Mouse (Mus musculus): ENCODE measurements at regions not wholly inside any gene's neighbourhood (a gene's known extent, or its start where the extent isn't known, plus 50 kb on each side); places are given as distances from the start of the nearest gene placed in this dataset.
"Not testable (repeated sequence)": the region's sequence is repeated elsewhere in the genome, so short reads cannot be mapped to it uniquely, and the experiment has no call there.

DNA sequence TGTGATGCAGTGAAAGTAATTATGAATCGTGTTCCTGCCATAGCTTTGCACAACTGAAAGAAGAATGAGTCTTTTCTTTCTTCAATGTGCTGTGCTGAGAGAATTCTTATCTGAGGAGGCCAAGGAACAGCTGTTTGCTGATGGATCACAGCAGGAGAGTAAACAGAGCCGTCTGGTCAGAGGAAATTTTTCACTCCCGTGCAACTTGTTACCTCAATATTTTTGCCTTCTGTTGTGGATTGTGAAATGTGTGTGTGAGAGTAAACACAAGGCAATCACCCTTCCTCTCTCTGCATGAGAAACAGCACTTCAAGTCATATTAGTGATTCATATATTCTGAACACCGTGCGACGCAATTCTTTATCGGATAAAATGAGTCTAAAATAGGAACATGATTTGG lies 171.9 kb downstream of the Epm2a start:
- Histone ChIP-seq H3K9me3 (ENCODE audit: control insufficient read depth, low read length) (no peaks in the 10 kb centered on the region), H3K36me3 (ENCODE audit: control insufficient read depth, insufficient read depth, low read length) (no peaks in the 10 kb centered on the region), H3K27me3 (ENCODE audit: control insufficient read depth, insufficient read depth, low read length) (no peaks in the 10 kb centered on the region), H3K4me1 (ENCODE audit: control insufficient read depth, insufficient read depth, low read length) (no peaks in the 10 kb centered on the region), H3K4me3 (ENCODE audit: low read depth, low read length) (no peak overlapping the region), H3K9ac (ENCODE audit: low read length) (no peak overlapping the region), H3K27ac (replicated peaks; ENCODE audit: low read depth, low read length) (no peak overlapping the region), H3K4me2 (ENCODE audit: low read depth, severe bottlenecking) (no peak overlapping the region)
- ATAC-seq (ENCODE audit: insufficient number of reproducible peaks, low FRiP score, low TSS enrichment, low read depth) (no peak), DNase-seq (ENCODE audit: low spot score) (no peak)
- 78% methylated on average over 7 of the region's 7 CpGs for WGBS

DNA sequence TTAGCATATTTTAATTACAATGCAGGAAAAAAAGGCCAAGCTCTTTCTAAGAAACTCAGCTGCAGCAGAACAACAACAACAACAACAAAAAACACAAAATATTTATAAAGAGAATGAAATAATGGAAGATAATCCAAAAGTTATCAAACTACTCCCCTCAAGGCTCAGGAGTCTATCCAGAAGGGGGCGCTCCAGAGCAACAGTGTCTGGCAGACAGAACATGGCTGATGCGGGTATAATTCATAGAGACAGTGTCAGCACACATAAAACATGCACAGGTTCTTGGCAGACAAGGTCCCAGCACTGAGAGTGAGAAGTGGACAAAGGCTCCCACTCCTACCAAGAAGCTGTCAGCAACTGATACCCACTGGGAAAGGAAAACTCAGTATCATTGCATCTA lies 173.9 kb downstream of the Epm2a start:
- Histone ChIP-seq H3K4me2 (ENCODE audit: low read depth, severe bottlenecking) (no peak overlapping the region), H3K9me3 (ENCODE audit: control insufficient read depth, low read length) (no peaks in the 10 kb centered on the region), H3K4me1 (ENCODE audit: control insufficient read depth, insufficient read depth, low read length) (no peaks in the 10 kb centered on the region), H3K4me3 (ENCODE audit: low read depth, low read length) (no peak overlapping the region), H3K27me3 (ENCODE audit: control insufficient read depth, insufficient read depth, low read length) (no peaks in the 10 kb centered on the region), H3K27ac (replicated peaks; ENCODE audit: low read depth, low read length) (no peak overlapping the region), H3K36me3 (ENCODE audit: control insufficient read depth, insufficient read depth, low read length) (no peaks in the 10 kb centered on the region), H3K9ac (ENCODE audit: low read length) (no peak overlapping the region)
- no peak for ATAC-seq (ENCODE audit: insufficient number of reproducible peaks, low FRiP score, low TSS enrichment, low read depth)
- WGBS, result 50% methylated on average over 2 of the region's 2 CpGs
- no peak for DNase-seq (ENCODE audit: low spot score)

- no peaks in the 10 kb centered on the region for H3K27me3 ChIP-seq (ENCODE audit: control insufficient read depth, insufficient read depth, low read length)
- no peaks in the 10 kb centered on the region for H3K9me3 ChIP-seq (ENCODE audit: control insufficient read depth, low read length)
- H3K4me3 ChIP-seq (ENCODE audit: low read depth, low read length), result no peak overlapping the region
- no peak overlapping the region for H3K27ac ChIP-seq (replicated peaks; ENCODE audit: low read depth, low read length)
- ATAC-seq (ENCODE audit: insufficient number of reproducible peaks, low FRiP score, low TSS enrichment, low read depth), result no peak
- no peak overlapping the region for H3K9ac ChIP-seq (ENCODE audit: low read length)
- 91% methylated on average over 1 of the region's 1 CpGs for WGBS
- no peak for DNase-seq (ENCODE audit: low spot score)
- no peaks in the 10 kb centered on the region for H3K4me1 ChIP-seq (ENCODE audit: control insufficient read depth, insufficient read depth, low read length)
- H3K36me3 ChIP-seq (ENCODE audit: control insufficient read depth, insufficient read depth, low read length), result no peaks in the 10 kb centered on the region
- H3K4me2 ChIP-seq (ENCODE audit: low read depth, severe bottlenecking), result no peak overlapping the region
Observed at GRCm38 (mm10) chr10:11531343-11531742, 188.1 kb downstream of the Epm2a start.

- not testable (repeated sequence) for H3K9ac ChIP-seq (ENCODE audit: low read length); H3K27me3 ChIP-seq (ENCODE audit: control insufficient read depth, insufficient read depth, low read length); DNase-seq (ENCODE audit: low spot score); ATAC-seq (ENCODE audit: insufficient number of reproducible peaks, low FRiP score, low TSS enrichment, low read depth); H3K4me3 ChIP-seq (ENCODE audit: low read depth, low read length); H3K9me3 ChIP-seq (ENCODE audit: control insufficient read depth, low read length); H3K4me2 ChIP-seq (ENCODE audit: low read depth, severe bottlenecking); H3K4me1 ChIP-seq (ENCODE audit: control insufficient read depth, insufficient read depth, low read length); H3K36me3 ChIP-seq (ENCODE audit: control insufficient read depth, insufficient read depth, low read length); H3K27ac ChIP-seq (replicated peaks; ENCODE audit: low read depth, low read length)
- 89% methylated on average over 15 of the region's 15 CpGs for WGBS
Observed at GRCm38 (mm10) chr10:11555376-11555775, 212.2 kb downstream of the Epm2a start.

GRCm38 (mm10) chr10:11570523-11571055 lies 227.4 kb downstream of the Epm2a start:
- Histone ChIP-seq H3K4me1 (ENCODE audit: control insufficient read depth, insufficient read depth, low read length) (no peaks in the 10 kb centered on the region), H3K27me3 (ENCODE audit: control insufficient read depth, insufficient read depth, low read length) (no peaks in the 10 kb centered on the region), H3K4me2 (ENCODE audit: low read depth, severe bottlenecking) (no peak overlapping the region), H3K9me3 (ENCODE audit: control insufficient read depth, low read length) (no peaks in the 10 kb centered on the region), H3K9ac (ENCODE audit: low read length) (no peak overlapping the region), H3K27ac (replicated peaks; ENCODE audit: low read depth, low read length) (no peak overlapping the region), H3K36me3 (ENCODE audit: control insufficient read depth, insufficient read depth, low read length) (no peaks in the 10 kb centered on the region), H3K4me3 (ENCODE audit: low read depth, low read length) (no peak overlapping the region)
- WGBS, result 86% methylated on average over 4 of the region's 4 CpGs
- ATAC-seq (ENCODE audit: insufficient number of reproducible peaks, low FRiP score, low TSS enrichment, low read depth), result no peak
- no peak for DNase-seq (ENCODE audit: low spot score)

- H3K27me3 ChIP-seq (ENCODE audit: control insufficient read depth, insufficient read depth, low read length), result no peaks in the 10 kb centered on the region
- H3K36me3 ChIP-seq (ENCODE audit: control insufficient read depth, insufficient read depth, low read length), result no peaks in the 10 kb centered on the region
- H3K9me3 ChIP-seq (ENCODE audit: control insufficient read depth, low read length), result no peaks in the 10 kb centered on the region
- ATAC-seq (ENCODE audit: insufficient number of reproducible peaks, low FRiP score, low TSS enrichment, low read depth) (no peak), DNase-seq (ENCODE audit: low spot score) (no peak)
- WGBS, result 95% methylated on average over 1 of the region's 1 CpGs
- no peak overlapping the region for H3K4me2 ChIP-seq (ENCODE audit: low read depth, severe bottlenecking)
- no peak overlapping the region for H3K9ac ChIP-seq (ENCODE audit: low read length)
- H3K4me3 ChIP-seq (ENCODE audit: low read depth, low read length), result no peak overlapping the region
- no peak overlapping the region for H3K27ac ChIP-seq (replicated peaks; ENCODE audit: low read depth, low read length)
- no peaks in the 10 kb centered on the region for H3K4me1 ChIP-seq (ENCODE audit: control insufficient read depth, insufficient read depth, low read length)
Observed at GRCm38 (mm10) chr10:11608451-11608850, 265.2 kb downstream of the Epm2a start.

DNA sequence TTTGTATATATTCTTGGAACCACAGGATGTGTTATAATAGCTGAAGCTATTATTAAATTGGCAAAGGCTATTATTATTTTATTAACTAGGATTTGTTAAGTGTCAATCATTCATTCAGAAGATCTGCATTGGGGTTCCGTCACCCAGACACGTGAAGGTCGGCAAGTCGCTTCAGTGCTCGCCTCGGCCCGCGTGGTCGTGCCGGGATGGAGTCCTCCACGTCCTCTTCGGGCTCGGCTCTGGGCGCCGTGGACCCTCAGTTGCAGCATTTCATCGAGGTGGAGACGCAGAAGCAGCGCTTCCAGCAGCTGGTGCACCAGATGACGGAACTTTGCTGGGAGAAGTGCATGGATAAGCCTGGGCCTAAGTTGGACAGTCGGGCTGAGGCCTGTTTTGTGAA lies 265.9 kb downstream of the Epm2a start:
- WGBS, result 96% methylated on average over 14 of the region's 20 CpGs
- not testable (repeated sequence) for H3K4me3 ChIP-seq (ENCODE audit: low read depth, low read length); H3K27me3 ChIP-seq (ENCODE audit: control insufficient read depth, insufficient read depth, low read length); H3K4me2 ChIP-seq (ENCODE audit: low read depth, severe bottlenecking); DNase-seq (ENCODE audit: low spot score); ATAC-seq (ENCODE audit: insufficient number of reproducible peaks, low FRiP score, low TSS enrichment, low read depth); H3K9ac ChIP-seq (ENCODE audit: low read length); H3K27ac ChIP-seq (replicated peaks; ENCODE audit: low read depth, low read length); H3K9me3 ChIP-seq (ENCODE audit: control insufficient read depth, low read length); H3K36me3 ChIP-seq (ENCODE audit: control insufficient read depth, insufficient read depth, low read length); H3K4me1 ChIP-seq (ENCODE audit: control insufficient read depth, insufficient read depth, low read length)

- Histone ChIP-seq H3K4me2 (ENCODE audit: low read depth, severe bottlenecking) (no peak overlapping the region), H3K9ac (ENCODE audit: low read length) (no peak overlapping the region), H3K36me3 (ENCODE audit: control insufficient read depth, insufficient read depth, low read length) (no peaks in the 10 kb centered on the region), H3K27me3 (ENCODE audit: control insufficient read depth, insufficient read depth, low read length) (no peaks in the 10 kb centered on the region), H3K4me1 (ENCODE audit: control insufficient read depth, insufficient read depth, low read length) (no peaks in the 10 kb centered on the region), H3K27ac (replicated peaks; ENCODE audit: low read depth, low read length) (no peak overlapping the region), H3K4me3 (ENCODE audit: low read depth, low read length) (no peak overlapping the region), H3K9me3 (ENCODE audit: control insufficient read depth, low read length) (no peaks in the 10 kb centered on the region)
- DNase-seq (ENCODE audit: low spot score), result no peak
- WGBS, result 92% methylated on average over 1 of the region's 1 CpGs
- ATAC-seq (ENCODE audit: insufficient number of reproducible peaks, low FRiP score, low TSS enrichment, low read depth), result no peak
Observed at GRCm38 (mm10) chr10:11648151-11648550, 304.9 kb downstream of the Epm2a start.

DNA sequence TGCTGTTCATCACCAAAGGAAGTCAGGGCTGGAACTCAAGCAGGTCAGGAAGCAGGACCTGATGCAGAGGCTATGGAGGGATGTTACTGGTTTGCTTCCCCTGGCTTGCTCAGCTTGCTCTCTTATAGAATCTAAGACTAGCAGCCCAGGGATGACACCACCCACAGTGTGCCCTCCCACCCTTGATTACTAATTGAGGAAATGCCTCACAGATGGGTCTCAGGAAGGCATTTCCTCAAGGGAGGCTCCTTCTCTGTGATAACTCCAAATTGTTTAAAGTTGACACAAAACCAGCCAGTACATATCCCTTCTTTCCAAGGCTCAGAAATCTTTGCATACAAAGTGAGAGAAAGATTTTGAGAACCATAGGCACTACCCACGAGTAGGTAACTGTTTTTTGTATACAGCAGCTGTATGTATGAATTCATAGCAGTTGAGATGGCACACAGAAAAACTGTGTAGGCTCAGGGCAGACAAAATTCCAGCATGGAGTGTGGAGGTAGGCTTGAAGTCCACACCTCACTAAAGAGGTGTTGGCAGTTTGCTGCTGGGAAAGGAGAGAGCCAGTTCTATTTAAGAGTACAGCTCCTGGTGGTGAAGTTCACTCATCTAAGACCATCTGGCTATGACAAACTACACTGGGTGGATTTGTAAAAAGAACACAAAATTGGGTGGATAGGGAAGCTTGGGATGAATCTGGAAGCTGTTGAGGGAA lies 317.0 kb downstream of the Epm2a start:
- H3K4me3 ChIP-seq (ENCODE audit: low read depth, low read length), result no peak overlapping the region
- DNase-seq (ENCODE audit: low spot score) (no peak), ATAC-seq (ENCODE audit: insufficient number of reproducible peaks, low FRiP score, low TSS enrichment, low read depth) (no peak)
- H3K4me1 ChIP-seq (ENCODE audit: control insufficient read depth, insufficient read depth, low read length), result no peaks in the 10 kb centered on the region
- H3K36me3 ChIP-seq (ENCODE audit: control insufficient read depth, insufficient read depth, low read length), result no peaks in the 10 kb centered on the region
- no peaks in the 10 kb centered on the region for H3K9me3 ChIP-seq (ENCODE audit: control insufficient read depth, low read length)
- WGBS, result 58% methylated on average over 1 of the region's 1 CpGs
- H3K9ac ChIP-seq (ENCODE audit: low read length), result no peak overlapping the region
- H3K27me3 ChIP-seq (ENCODE audit: control insufficient read depth, insufficient read depth, low read length), result no peaks in the 10 kb centered on the region
- H3K4me2 ChIP-seq (ENCODE audit: low read depth, severe bottlenecking), result no peak overlapping the region
- no peak overlapping the region for H3K27ac ChIP-seq (replicated peaks; ENCODE audit: low read depth, low read length)
